Mouse (Mus musculus) olfactory bulb, adult 2 months (tissue): ENCODE results near the gene Ankrd50.

Experiments used
- CTCF ChIP-seq: fragments of 200-500 bp; IDR thresholded peaks from 2 replicates; pipeline ENCODE4 v1.5.1; 2012; ENCODE audit warnings: low read depth, mild to moderate bottlenecking, low read length, moderate library complexity; ENCODE audit not compliant: insufficient read depth
- POLR2A ChIP-seq: fragments of 200-500 bp; IDR thresholded peaks from 2 replicates; pipeline ENCODE4 v1.6.1; 2012; ENCODE audit warnings: mild to moderate bottlenecking, low read depth, low read length, moderate library complexity; ENCODE audit not compliant: insufficient read depth

DNA sequence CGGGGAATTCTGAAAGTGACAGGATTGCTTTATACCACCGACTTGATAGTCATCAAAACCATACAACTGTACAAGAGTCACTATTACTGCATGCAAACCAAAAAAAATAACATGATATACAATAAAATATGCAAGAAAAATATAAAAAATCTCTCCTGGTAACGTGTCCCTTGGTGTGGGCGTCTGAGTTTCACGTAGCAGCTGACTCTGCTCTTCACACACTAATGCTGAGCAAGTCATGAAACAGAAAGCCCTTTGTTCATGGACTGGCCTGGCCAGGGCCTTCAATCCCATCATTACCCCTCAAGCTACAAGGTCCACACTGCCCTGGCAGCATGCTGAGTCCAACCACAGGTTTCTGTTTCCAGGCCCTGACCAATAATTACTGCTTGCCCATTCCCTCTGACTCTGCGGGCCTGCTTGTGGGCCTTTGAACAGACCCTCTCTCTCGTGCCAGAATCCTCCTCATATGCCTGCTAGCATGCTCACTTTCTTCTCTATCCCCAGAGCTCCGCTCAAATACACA lies 17.7 kb downstream of the Ankrd50 start:
- TF ChIP-seq CTCF (no peak), POLR2A (no peak)
